Mouse (Mus musculus) myocyte (in vitro differentiated cells): ENCODE results near the gene Lrguk. TPM values are rescaled to one million over a fixed set of nuclear protein-coding genes. Genes with fewer than 3 reads are reported as not detected.

Source experiments
- H3K27me3 ChIP-seq: one replicate; pipeline ENCODE4 v1.6.1; 2011; ENCODE audit not compliant: control insufficient read depth, insufficient read depth, insufficient read length
- H3K36me3 ChIP-seq: one replicate; pipeline ENCODE4 v1.6.1; 2011; ENCODE audit not compliant: control insufficient read depth, insufficient read depth
- H3K4me2 ChIP-seq: one replicate; pipeline ENCODE4 v1.6.1; 2011; ENCODE audit warnings: low read depth, control low read depth
- H3K4me3 ChIP-seq: one replicate; pipeline ENCODE4 v1.5.1; 2011; ENCODE audit warnings: mild to moderate bottlenecking, control low read depth, moderate library complexity
- H3K79me2 ChIP-seq: one replicate; pipeline ENCODE4 v1.6.1; 2011; ENCODE audit not compliant: control insufficient read depth, insufficient read depth
- H3ac ChIP-seq: one replicate; pipeline ENCODE4 v1.6.1; 2011; ENCODE audit not compliant: control insufficient read depth, insufficient read length
- CEBPB ChIP-seq: IDR thresholded peaks from 2 replicates; pipeline ENCODE4 v1.6.1; 2011; ENCODE audit warnings: mild to moderate bottlenecking, moderate library complexity; ENCODE audit not compliant: poor library complexity, insufficient read depth, severe bottlenecking
- E2F4 ChIP-seq: IDR thresholded peaks from one replicate; pipeline ENCODE4 v1.6.1; 2011; ENCODE audit warnings: mild to moderate bottlenecking, control low read depth, moderate library complexity; ENCODE audit not compliant: insufficient read depth
- MAX ChIP-seq: IDR thresholded peaks from one replicate; pipeline ENCODE4 v1.6.1; 2011; ENCODE audit warnings: low read depth, mild to moderate bottlenecking, control low read depth
- MYOD1 ChIP-seq, 3 experiments: IDR thresholded peaks; one replicate each; pipeline ENCODE4 v1.6.1; 2011; ENCODE audit warnings: control low read depth in 2 of 3, low read depth in 2 of 3, mild to moderate bottlenecking in 2 of 3, moderate library complexity in 1 of 3; ENCODE audit not compliant: insufficient read length in 2 of 3, control insufficient read depth in 1 of 3
- MYOG ChIP-seq, 3 experiments: IDR thresholded peaks; one replicate each; pipeline ENCODE4 v1.6.1; 2011; ENCODE audit warnings: control low read depth in 2 of 3, low read depth in 2 of 3, mild to moderate bottlenecking in 2 of 3; ENCODE audit not compliant: insufficient read length in 2 of 3, control insufficient read depth in 1 of 3, insufficient read depth in 1 of 3
- POLR2A ChIP-seq: IDR thresholded peaks from one replicate; pipeline ENCODE4 v1.6.1; 2011; ENCODE audit warnings: low read depth, mild to moderate bottlenecking, control low read depth, moderate library complexity; ENCODE audit not compliant: insufficient read length
- POLR2AphosphoS2 ChIP-seq: IDR thresholded peaks from one replicate; pipeline ENCODE4 v1.6.1; 2011; ENCODE audit warnings: low read depth, control low read depth; ENCODE audit not compliant: insufficient read length
- REST ChIP-seq: IDR thresholded peaks from one replicate; pipeline ENCODE4 v1.6.1; 2011; ENCODE audit warnings: mild to moderate bottlenecking, control low read depth, moderate library complexity; ENCODE audit not compliant: insufficient read depth, insufficient read length
- SRF ChIP-seq: IDR thresholded peaks from one replicate; pipeline ENCODE4 v1.6.1; 2011; ENCODE audit warnings: low read depth; ENCODE audit not compliant: control insufficient read depth, insufficient read length
- TCF12 ChIP-seq: IDR thresholded peaks from one replicate; pipeline ENCODE4 v1.6.1; 2011; ENCODE audit warnings: mild to moderate bottlenecking, control low read depth; ENCODE audit not compliant: poor library complexity, insufficient read depth, severe bottlenecking
- TCF3 ChIP-seq: IDR thresholded peaks from one replicate; pipeline ENCODE4 v1.6.1; 2011; ENCODE audit warnings: low read depth, control low read depth; ENCODE audit not compliant: insufficient read length
- USF1 ChIP-seq: IDR thresholded peaks from one replicate; pipeline ENCODE4 v1.6.1; 2011; ENCODE audit warnings: low read depth, mild to moderate bottlenecking, control low read depth, moderate library complexity
- polyA plus RNA-seq: library from polyadenylated mRNA; unstranded; fragments of >200 nt; fragmentation: generic; extraction: Trizol; gene quantifications from one replicate; pipeline ENCODE4 v1.2.1, GENCODE M21; 2012; ENCODE audit warnings: missing spikeins

The Lrguk gene
- polyA plus RNA-seq, 1 experiment: 0.11 TPM

- Histone ChIP-seq H3K4me2 (no peak overlapping the region), H3K4me3 (no peak overlapping the region), H3K79me2 (no peaks in the 10 kb centered on the region), H3K27me3 (peaks cover 7% of the 10 kb centered on the region), H3ac (no peak overlapping the region), H3K36me3 (no peaks in the 10 kb centered on the region)
- no peak for TF ChIP-seq E2F4
- TF ChIP-seq SRF: no peak
- TF ChIP-seq POLR2AphosphoS2: no peak
- no peak for TF ChIP-seq CEBPB
Observed at GRCm38 (mm10) chr6:33993842-33994241, 35.4 kb upstream of the Lrguk start.

GRCm38 (mm10) chr6:33998590-33998989 lies 30.7 kb upstream of the Lrguk start:
- Histone ChIP-seq H3K4me2 (no peak overlapping the region), H3K27me3 (peaks cover 7% of the 10 kb centered on the region), H3ac (no peak overlapping the region), H3K4me3 (no peak overlapping the region), H3K36me3 (no peaks in the 10 kb centered on the region), H3K79me2 (no peaks in the 10 kb centered on the region)
- no peak for TF ChIP-seq USF1
- TF ChIP-seq MYOG (IDR thresholded peaks at IDR 0.05; ENCODE audit: control insufficient read depth in 1 of 3, insufficient read depth in 1 of 3, insufficient read length in 2 of 3, low read depth in 2 of 3): no peak
- no peak for TF ChIP-seq MYOD1 (IDR thresholded peaks at IDR 0.05; ENCODE audit: control insufficient read depth in 1 of 3, insufficient read length in 2 of 3, low read depth in 2 of 3)
- TF ChIP-seq TCF3: no peak
- TF ChIP-seq POLR2AphosphoS2: no peak
- no peak for TF ChIP-seq MAX
- TF ChIP-seq SRF: no peak
- TF ChIP-seq POLR2A: no peak
- TF ChIP-seq E2F4: no peak
- TF ChIP-seq CEBPB: no peak

- peaks cover 7% of the 10 kb centered on the region for H3K27me3 ChIP-seq
- H3K4me3 ChIP-seq: no peak overlapping the region
- H3K36me3 ChIP-seq: no peaks in the 10 kb centered on the region
- TF ChIP-seq MYOG (IDR thresholded peaks at IDR 0.05; ENCODE audit: control insufficient read depth in 1 of 3, insufficient read depth in 1 of 3, insufficient read length in 2 of 3, low read depth in 2 of 3): no peak
- TF ChIP-seq MYOD1 (IDR thresholded peaks at IDR 0.05; ENCODE audit: control insufficient read depth in 1 of 3, insufficient read length in 2 of 3, low read depth in 2 of 3): no peak
- no peak for TF ChIP-seq REST
- no peak for TF ChIP-seq MAX
- TF ChIP-seq TCF3: no peak
- TF ChIP-seq POLR2A: no peak
- TF ChIP-seq USF1: no peak
- no peak for TF ChIP-seq E2F4
- no peak for TF ChIP-seq SRF
- TF ChIP-seq CEBPB: no peak
- TF ChIP-seq TCF12: no peak
- no peak for TF ChIP-seq POLR2AphosphoS2
- no peaks in the 10 kb centered on the region for H3K79me2 ChIP-seq
- no peak overlapping the region for H3K4me2 ChIP-seq
- no peak overlapping the region for H3ac ChIP-seq
Observed at GRCm38 (mm10) chr6:33999530-33999929, 29.7 kb upstream of the Lrguk start.

DNA sequence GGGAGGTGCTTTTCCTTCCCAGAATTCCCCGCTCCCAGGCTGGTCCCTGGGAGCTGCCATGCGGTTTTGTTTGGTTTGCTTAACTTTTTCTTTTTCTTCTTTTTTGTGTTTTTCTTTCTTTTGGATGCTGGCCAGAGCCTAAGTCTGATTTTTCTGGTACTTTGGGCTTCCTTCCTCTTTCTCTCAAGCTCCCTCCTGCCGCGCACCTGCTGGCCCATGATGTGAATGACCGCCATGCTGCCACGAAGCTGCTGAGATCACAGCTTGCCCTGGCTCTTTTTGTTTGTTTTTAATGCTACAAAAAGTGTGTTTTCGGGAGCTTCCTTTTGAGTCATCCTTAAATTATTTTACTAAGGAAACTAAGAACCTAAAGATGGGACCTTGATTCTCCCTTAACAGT lies 28.6 kb upstream of the Lrguk start:
- H3K27me3 ChIP-seq: no peaks in the 10 kb centered on the region
- TF ChIP-seq MYOG (IDR thresholded peaks at IDR 0.05; ENCODE audit: control insufficient read depth in 1 of 3, insufficient read depth in 1 of 3, insufficient read length in 2 of 3, low read depth in 2 of 3) (no peak), SRF (no peak), POLR2AphosphoS2 (no peak), MAX (no peak), MYOD1 (IDR thresholded peaks at IDR 0.05; ENCODE audit: control insufficient read depth in 1 of 3, insufficient read length in 2 of 3, low read depth in 2 of 3) (no peak), E2F4 (no peak), CEBPB (no peak), TCF12 (no peak), POLR2A (no peak), USF1 (no peak), REST (no peak), TCF3 (no peak)
- no peak overlapping the region for H3K4me2 ChIP-seq
- H3K36me3 ChIP-seq: no peaks in the 10 kb centered on the region
- H3K4me3 ChIP-seq: no peak overlapping the region
- H3ac ChIP-seq: no peak overlapping the region
- no peaks in the 10 kb centered on the region for H3K79me2 ChIP-seq

DNA sequence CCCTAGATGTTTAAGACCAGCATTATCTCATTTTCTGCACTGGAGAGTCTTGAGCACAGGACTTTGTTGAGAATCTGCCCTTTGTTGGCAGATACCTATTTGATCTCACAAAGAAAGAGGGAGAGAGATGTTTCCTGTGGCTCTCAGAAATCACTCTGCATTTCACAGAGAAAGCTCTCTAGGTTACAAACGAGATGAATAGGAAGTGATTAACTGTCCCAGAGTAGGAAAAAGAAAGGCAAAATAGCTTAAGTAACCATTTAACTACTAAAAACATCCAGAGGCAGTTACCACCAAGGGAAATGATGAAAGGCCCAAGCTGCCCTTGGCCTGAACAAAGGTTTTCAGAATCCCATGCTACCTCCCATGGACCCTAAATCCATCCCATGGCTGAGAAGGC lies 26.2 kb upstream of the Lrguk start:
- H3K4me2 ChIP-seq: no peak overlapping the region
- no peak overlapping the region for H3K4me3 ChIP-seq
- no peak overlapping the region for H3ac ChIP-seq
- H3K79me2 ChIP-seq: no peaks in the 10 kb centered on the region
- no peaks in the 10 kb centered on the region for H3K27me3 ChIP-seq
- H3K36me3 ChIP-seq: no peaks in the 10 kb centered on the region
- no peak for TF ChIP-seq SRF
- TF ChIP-seq REST: no peak
- TF ChIP-seq MYOG (IDR thresholded peaks at IDR 0.05; ENCODE audit: control insufficient read depth in 1 of 3, insufficient read depth in 1 of 3, insufficient read length in 2 of 3, low read depth in 2 of 3): no peak
- TF ChIP-seq USF1: no peak
- TF ChIP-seq POLR2AphosphoS2: no peak
- TF ChIP-seq MAX: no peak
- TF ChIP-seq E2F4: no peak
- TF ChIP-seq TCF12: no peak
- TF ChIP-seq TCF3: no peak
- no peak for TF ChIP-seq MYOD1 (IDR thresholded peaks at IDR 0.05; ENCODE audit: control insufficient read depth in 1 of 3, insufficient read length in 2 of 3, low read depth in 2 of 3)
- no peak for TF ChIP-seq CEBPB
- no peak for TF ChIP-seq POLR2A
